Mouse (Mus musculus): ENCODE results near the gene Olfr1115. TPM values are rescaled to one million over a fixed set of nuclear protein-coding genes. Genes with fewer than 3 reads are reported as not detected.
"Not testable (repeated sequence)": the region's sequence is repeated elsewhere in the genome, so short reads cannot be mapped to it uniquely, and the experiment has no call there.

Olfr1115 gene
- not detected in 2 replicates for polyA plus RNA-seq (2016; fragmentation: Nextera tagmentation; extraction: Ambion mirVana)

GRCm38 (mm10) chr2:87247713-87248112 lies at the start of gene Olfr1115:
Gene Olfr1115 (plus strand): TSS chr2:87248013.
- WGBS = 86% methylated on average over 2 of the region's 2 CpGs
- DNase-seq (ENCODE audit: extremely low spot score, low spot score) = no peak
- no peaks in the 10 kb centered on the region for H3K4me1 ChIP-seq
- no peak within 1 kb of the TSS for H3K27ac ChIP-seq
- H3K27me3 ChIP-seq (ENCODE audit: poor library complexity, severe bottlenecking) = no peaks in the 10 kb centered on the region
- H3K4me3 ChIP-seq = no peak within 1 kb of the TSS
- H3K9me3 ChIP-seq = no peaks in the 10 kb centered on the region
- no peaks in the 10 kb centered on the region for H3K36me3 ChIP-seq (replicated peaks)

GRCm38 (mm10) chr2:87208670-87209069 lies 39.1 kb upstream of the Olfr1115 start, which contains the start of gene Olfr1113:
Gene Olfr1113 (plus strand): TSS chr2:87208970.
- Histone ChIP-seq H3K27ac (no peak within 1 kb of the TSS), H3K27me3 (ENCODE audit: poor library complexity, severe bottlenecking) (no peaks in the 10 kb centered on the region), H3K36me3 (replicated peaks) (no peaks in the 10 kb centered on the region), H3K4me1 (no peaks in the 10 kb centered on the region), H3K9me3 (no peaks in the 10 kb centered on the region), H3K4me3 (no peak within 1 kb of the TSS)
- WGBS = 92% methylated on average over 2 of the region's 2 CpGs
- no peak for DNase-seq (ENCODE audit: extremely low spot score, low spot score)

- no peak within 1 kb of the TSS for H3K27ac ChIP-seq
- no peaks in the 10 kb centered on the region for H3K4me1 ChIP-seq
- 91% methylated on average over 1 of the region's 1 CpGs for WGBS
- H3K27me3 ChIP-seq (ENCODE audit: poor library complexity, severe bottlenecking) = no peaks in the 10 kb centered on the region
- DNase-seq (ENCODE audit: extremely low spot score, low spot score) = no peak
- no peaks in the 10 kb centered on the region for H3K36me3 ChIP-seq (replicated peaks)
- H3K4me3 ChIP-seq = no peak within 1 kb of the TSS
- no peaks in the 10 kb centered on the region for H3K9me3 ChIP-seq
Measured at GRCm38 (mm10) chr2:87267234-87267633, 19.4 kb downstream of the Olfr1115 start, which contains the start of gene Olfr1116. Gene Olfr1116 (plus strand): TSS chr2:87267534.

GRCm38 (mm10) chr2:87293977-87294376 lies 46.2 kb downstream of the Olfr1115 start:
- H3K4me1 ChIP-seq; H3K27me3 ChIP-seq (ENCODE audit: poor library complexity, severe bottlenecking); H3K9me3 ChIP-seq; DNase-seq (ENCODE audit: extremely low spot score, low spot score); H3K36me3 ChIP-seq (replicated peaks); H3K4me3 ChIP-seq; H3K27ac ChIP-seq: not testable (repeated sequence)

Small RNAs within 50 kb of the gene (microRNA-seq; reads per million reads assigned to microRNA genes)
- not detected for gene Gm27438

Other genes with a start within 250 kb of the Olfr1115 start
- gene Olfr1102, start 249.6 kb upstream of the Olfr1115 start, polyA plus RNA-seq (2016; fragmentation: Nextera tagmentation; extraction: Ambion mirVana) = not detected in 2 replicates
- gene Olfr1104, start 220.9 kb upstream of the Olfr1115 start, polyA plus RNA-seq (2016; fragmentation: Nextera tagmentation; extraction: Ambion mirVana) = not detected in 2 replicates
- not detected in 2 replicates for gene Olfr1105, start 211.5 kb upstream of the Olfr1115 start, polyA plus RNA-seq (2016; fragmentation: Nextera tagmentation; extraction: Ambion mirVana)
- not detected in 2 replicates for gene Olfr1106, start 195.7 kb upstream of the Olfr1115 start, polyA plus RNA-seq (2016; fragmentation: Nextera tagmentation; extraction: Ambion mirVana)
- not detected in 2 replicates for gene Olfr1107, start 172.2 kb upstream of the Olfr1115 start, polyA plus RNA-seq (2016; fragmentation: Nextera tagmentation; extraction: Ambion mirVana)
- gene Olfr1109, start 152.0 kb upstream of the Olfr1115 start, polyA plus RNA-seq (2016; fragmentation: Nextera tagmentation; extraction: Ambion mirVana) = not detected in 2 replicates
- gene Olfr259, start 133.4 kb upstream of the Olfr1115 start, polyA plus RNA-seq (2016; fragmentation: Nextera tagmentation; extraction: Ambion mirVana) = not detected in 2 replicates
- not detected in 2 replicates for gene Olfr1110, start 107.7 kb upstream of the Olfr1115 start, polyA plus RNA-seq (2016; fragmentation: Nextera tagmentation; extraction: Ambion mirVana)
- not detected in 2 replicates for gene Olfr1111, start 95.4 kb upstream of the Olfr1115 start, polyA plus RNA-seq (2016; fragmentation: Nextera tagmentation; extraction: Ambion mirVana)
- not detected in 2 replicates for gene Olfr1112, start 60.2 kb upstream of the Olfr1115 start, polyA plus RNA-seq (2016; fragmentation: Nextera tagmentation; extraction: Ambion mirVana)
- gene Olfr1113, start 39.0 kb upstream of the Olfr1115 start, polyA plus RNA-seq (2016; fragmentation: Nextera tagmentation; extraction: Ambion mirVana) = not detected in 2 replicates
- gene Olfr1116, start 19.5 kb downstream of the Olfr1115 start, polyA plus RNA-seq (2016; fragmentation: Nextera tagmentation; extraction: Ambion mirVana) = not detected in 2 replicates
- gene Olfr1118, start 59.6 kb downstream of the Olfr1115 start, polyA plus RNA-seq (2016; fragmentation: Nextera tagmentation; extraction: Ambion mirVana) = not detected in 2 replicates
- not detected in 2 replicates for gene Olfr1120, start 106.8 kb downstream of the Olfr1115 start, polyA plus RNA-seq (2016; fragmentation: Nextera tagmentation; extraction: Ambion mirVana)
- gene Olfr1121, start 121.9 kb downstream of the Olfr1115 start, polyA plus RNA-seq (2016; fragmentation: Nextera tagmentation; extraction: Ambion mirVana) = not detected in 2 replicates
- not detected in 2 replicates for gene Olfr1122, start 137.8 kb downstream of the Olfr1115 start, polyA plus RNA-seq (2016; fragmentation: Nextera tagmentation; extraction: Ambion mirVana)
- gene Olfr1123, start 168.6 kb downstream of the Olfr1115 start, polyA plus RNA-seq (2016; fragmentation: Nextera tagmentation; extraction: Ambion mirVana) = not detected in 2 replicates
- gene Olfr1124, start 182.3 kb downstream of the Olfr1115 start, polyA plus RNA-seq (2016; fragmentation: Nextera tagmentation; extraction: Ambion mirVana) = 0.07 TPM in 1 of 2 replicates, not detected in the other
- gene Olfr1126, start 205.9 kb downstream of the Olfr1115 start, polyA plus RNA-seq (2016; fragmentation: Nextera tagmentation; extraction: Ambion mirVana) = not detected in 2 replicates
- not detected in 2 replicates for gene Pramel7, start 249.1 kb downstream of the Olfr1115 start, polyA plus RNA-seq (2016; fragmentation: Nextera tagmentation; extraction: Ambion mirVana)